Mouse (Mus musculus) right cerebral cortex, postnatal 25 days (tissue): ENCODE measurements at regions not wholly inside any gene's neighbourhood (a gene's known extent, or its start where the extent isn't known, plus 50 kb on each side); places are given as distances from the start of the nearest gene placed in this dataset.
"Not testable (repeated sequence)": the region's sequence is repeated elsewhere in the genome, so short reads cannot be mapped to it uniquely, and the experiment has no call there.

Source experiments
- DNase-seq: peaks from one replicate; pipeline ENCODE4 v3.0.0; 2022

- no peak for DNase-seq
These were observed 536.4 kb downstream of the Fam19a2 start for GRCm38 (mm10) chr10:123800067-123800691.

- no peak for DNase-seq
These were observed 537.1 kb downstream of the Fam19a2 start for GRCm38 (mm10) chr10:123800692-123801528.

GRCm38 (mm10) chr10:123810882-123811281 is 547.1 kb downstream of the Fam19a2 start:
- no peak for DNase-seq

GRCm38 (mm10) chr10:123813142-123813541 is 549.3 kb downstream of the Fam19a2 start:
- no peak for DNase-seq

- DNase-seq = peak; percentile 61
These were observed 576.4 kb downstream of the Fam19a2 start for GRCm38 (mm10) chr10:123840061-123840751.

- no peak for DNase-seq
These were observed 578.3 kb downstream of the Fam19a2 start for GRCm38 (mm10) chr10:123842141-123842540.

- DNase-seq = no peak
These were observed 579.8 kb downstream of the Fam19a2 start for GRCm38 (mm10) chr10:123843604-123844003.

- DNase-seq = no peak
These were observed 582.8 kb downstream of the Fam19a2 start for GRCm38 (mm10) chr10:123846631-123847030.

GRCm38 (mm10) chr10:123848564-123848963 is 584.8 kb downstream of the Fam19a2 start:
- no peak for DNase-seq

- DNase-seq = no peak
These were observed 611.7 kb downstream of the Fam19a2 start for GRCm38 (mm10) chr10:123875459-123875858.

- DNase-seq = no peak
These were observed 612.1 kb downstream of the Fam19a2 start for GRCm38 (mm10) chr10:123875882-123876281.

- no peak for DNase-seq
These were observed 624.9 kb downstream of the Fam19a2 start for GRCm38 (mm10) chr10:123888681-123889172.

- DNase-seq = no peak
These were observed 655.3 kb downstream of the Fam19a2 start for GRCm38 (mm10) chr10:123919054-123919453.

GRCm38 (mm10) chr10:123929955-123930354 is 666.2 kb downstream of the Fam19a2 start:
- no peak for DNase-seq

GRCm38 (mm10) chr10:123938732-123939131 is 674.9 kb downstream of the Fam19a2 start:
- DNase-seq = not testable (repeated sequence)
